Mouse (Mus musculus): ENCODE data around the gene Tspan32.

The Tspan32 gene

DNA sequence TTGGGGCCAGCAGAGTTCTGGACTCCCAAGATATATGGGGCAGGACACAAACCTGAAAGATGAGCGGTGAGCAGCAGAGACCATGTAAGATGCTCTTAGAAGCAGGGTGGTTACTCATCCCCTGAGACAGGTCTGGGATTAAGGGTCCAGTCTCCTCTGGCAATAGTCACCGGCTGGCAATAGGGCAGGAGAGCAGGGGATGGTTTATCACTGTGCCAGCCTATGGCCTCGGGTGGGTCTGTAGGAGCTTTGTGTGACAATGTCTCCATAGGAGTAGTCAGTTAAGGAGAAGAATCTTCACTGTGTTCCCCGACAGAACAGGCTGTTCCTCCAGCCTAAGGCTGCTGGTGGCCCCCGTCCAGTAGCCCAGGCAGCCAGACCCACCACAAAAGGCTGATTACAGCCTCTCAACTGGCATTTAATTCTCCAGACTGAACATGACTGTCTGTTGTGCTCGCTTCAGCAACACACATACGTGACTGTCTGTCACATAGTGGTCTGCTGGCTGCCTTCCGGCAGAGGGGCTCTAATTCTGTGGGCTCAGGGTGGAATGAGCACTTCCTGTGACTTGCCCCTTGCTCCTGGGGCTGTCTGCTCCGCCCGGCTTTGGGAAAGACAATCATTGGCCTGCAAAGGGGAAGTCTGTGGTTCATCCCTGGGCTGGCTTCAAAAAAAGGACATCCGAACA lies 50.8 kb downstream of the Tspan32 start:
- DNase-seq, result no peak

DNA sequence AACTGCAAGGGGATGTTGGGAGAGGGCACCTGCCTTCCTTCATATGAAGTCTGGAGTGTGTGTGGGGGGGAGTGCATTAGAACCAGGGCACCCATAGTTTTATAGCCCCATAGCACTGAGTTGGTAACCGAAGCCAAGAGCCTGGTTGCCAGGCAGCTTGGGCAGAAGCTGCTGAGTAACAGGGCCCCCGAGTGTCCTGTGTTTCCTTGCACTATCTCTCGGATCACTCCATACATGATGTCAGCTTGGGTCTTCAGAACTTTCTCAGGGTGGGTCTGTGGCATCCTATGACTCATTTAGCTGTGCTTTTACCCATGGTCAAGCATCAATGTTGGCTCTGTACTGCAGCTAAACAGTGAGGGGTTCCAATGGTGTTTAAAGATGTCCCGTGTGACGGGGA lies 52.2 kb downstream of the Tspan32 start:
- no peak for DNase-seq

- no peak for DNase-seq
Observed at GRCm38 (mm10) chr7:143057667-143058220, 52.9 kb downstream of the Tspan32 start.

- no peak for DNase-seq
Observed at GRCm38 (mm10) chr7:143058221-143058697, 53.4 kb downstream of the Tspan32 start.

GRCm38 (mm10) chr7:143059202-143059870 lies 54.5 kb downstream of the Tspan32 start:
- no peak for DNase-seq

GRCm38 (mm10) chr7:143062704-143063103 lies 57.9 kb downstream of the Tspan32 start:
- no peak for DNase-seq

DNA sequence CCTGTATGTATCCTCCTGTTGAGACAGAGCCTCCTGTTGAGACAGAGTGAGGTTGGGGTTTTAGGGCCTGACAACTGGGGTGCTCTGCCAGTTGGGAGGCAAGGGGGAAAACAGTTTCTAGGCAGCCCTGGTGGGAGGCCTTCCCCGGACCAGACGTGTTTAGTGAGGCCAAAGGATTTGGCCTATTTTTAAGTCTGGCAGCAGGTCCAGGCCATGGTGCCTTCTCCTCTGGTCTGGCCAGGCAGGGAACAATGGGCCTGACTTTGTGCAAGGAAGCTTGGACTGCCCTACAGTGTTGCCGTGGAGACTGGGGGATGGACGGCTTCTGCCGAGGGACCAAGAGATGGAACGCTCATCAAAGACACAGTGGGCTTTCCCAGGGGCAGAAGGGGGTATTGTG lies 59.4 kb downstream of the Tspan32 start:
- no peak for DNase-seq

GRCm38 (mm10) chr7:143065692-143066091 lies 60.8 kb downstream of the Tspan32 start:
- no peak for DNase-seq

DNA sequence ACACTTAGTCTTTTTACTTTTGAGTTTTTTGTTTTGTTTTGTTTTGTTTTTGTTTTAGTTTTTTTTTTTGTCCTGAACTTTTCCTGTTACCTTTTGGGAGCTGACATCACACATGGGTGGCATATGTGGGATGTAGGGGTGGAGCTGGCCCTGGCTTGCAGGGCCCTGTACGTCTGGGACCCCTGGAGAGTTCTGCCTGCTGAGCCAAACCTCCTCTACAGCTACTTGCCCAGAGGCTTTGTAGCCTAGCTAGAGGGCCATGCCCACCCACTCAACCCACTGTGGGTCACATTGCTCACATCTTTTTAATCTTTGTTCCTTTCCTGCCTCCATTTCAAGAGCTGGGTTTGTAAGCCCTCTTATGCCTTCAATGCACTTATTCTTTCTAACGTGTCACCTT lies 62.6 kb downstream of the Tspan32 start:
- no peak for DNase-seq

DNA sequence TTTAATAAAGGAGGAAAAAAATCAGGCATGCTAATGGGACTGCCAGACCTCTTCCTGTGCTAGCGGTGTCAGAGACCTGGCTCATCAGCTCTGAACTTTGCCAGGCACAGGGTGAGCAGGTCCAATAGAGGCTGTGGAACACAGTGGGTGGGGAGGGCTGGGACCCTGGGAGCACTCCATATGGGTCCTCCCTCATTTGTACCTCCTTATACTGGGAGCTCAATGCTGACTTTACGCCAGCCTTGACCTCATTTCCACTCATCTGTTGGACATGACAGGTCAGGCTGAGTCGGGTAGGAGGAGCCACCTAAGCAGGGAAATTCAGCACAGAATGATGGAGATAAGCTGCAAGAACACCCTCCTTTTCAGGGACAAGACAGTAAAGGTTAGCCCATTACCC lies 63.1 kb downstream of the Tspan32 start:
- DNase-seq, result no peak

GRCm38 (mm10) chr7:143068316-143068881 lies 63.6 kb downstream of the Tspan32 start:
- DNase-seq, result peak; percentile 55

DNA sequence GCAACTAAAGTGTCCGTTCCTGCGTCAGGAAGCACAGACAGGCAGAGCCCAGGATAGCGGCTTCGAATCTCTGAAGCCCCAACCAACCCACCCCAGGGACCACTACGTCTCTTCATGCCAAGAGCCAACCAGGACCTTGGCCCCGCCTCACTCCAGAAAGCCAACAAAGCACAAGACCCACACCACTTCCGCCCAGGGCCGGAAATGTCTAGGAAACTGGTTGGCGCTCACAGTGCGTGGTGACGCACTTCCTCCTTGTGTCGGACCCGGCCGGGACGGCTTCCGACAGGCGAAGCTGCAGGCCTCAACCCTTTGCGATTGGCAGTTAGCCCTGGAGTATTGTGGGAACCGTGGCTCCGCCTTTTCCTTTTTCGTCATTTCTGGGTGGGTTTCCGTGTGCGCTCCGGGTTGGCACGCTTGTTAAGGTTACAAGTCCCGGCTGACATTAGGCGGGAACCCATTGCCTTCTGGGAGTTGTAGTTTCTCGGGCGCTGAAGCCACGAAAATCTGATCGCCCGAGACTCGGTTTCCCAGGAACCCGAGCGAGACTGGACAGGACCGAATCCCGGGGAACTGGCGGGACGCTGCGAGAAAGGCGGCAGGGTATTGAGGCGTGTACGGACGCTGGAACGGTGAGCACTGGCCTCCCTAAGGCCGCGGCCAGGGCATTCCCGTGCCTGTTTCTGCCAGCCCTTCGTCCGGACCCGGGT lies 64.2 kb downstream of the Tspan32 start, which contains the start of gene Tssc4:
Gene Tssc4, plus strand, starts transcription at position 368 of the 710 bp plus-strand sequence.
- DNase-seq, result peak; percentile 100

Measured in embryo, embryonic 11 days (tissue).